Mouse (Mus musculus) spleen, adult 18-20 months (tissue): ENCODE measurements at regions not wholly inside any gene's neighbourhood (a gene's known extent, or its start where the extent isn't known, plus 50 kb on each side); places are given as distances from the start of the nearest gene placed in this dataset.

Experiments used
- DNase-seq, 2 experiments: peaks; one replicate each; pipeline ENCODE4 v3.0.0; 2022; ENCODE audit warnings: mixed read lengths in 2 of 2

DNA sequence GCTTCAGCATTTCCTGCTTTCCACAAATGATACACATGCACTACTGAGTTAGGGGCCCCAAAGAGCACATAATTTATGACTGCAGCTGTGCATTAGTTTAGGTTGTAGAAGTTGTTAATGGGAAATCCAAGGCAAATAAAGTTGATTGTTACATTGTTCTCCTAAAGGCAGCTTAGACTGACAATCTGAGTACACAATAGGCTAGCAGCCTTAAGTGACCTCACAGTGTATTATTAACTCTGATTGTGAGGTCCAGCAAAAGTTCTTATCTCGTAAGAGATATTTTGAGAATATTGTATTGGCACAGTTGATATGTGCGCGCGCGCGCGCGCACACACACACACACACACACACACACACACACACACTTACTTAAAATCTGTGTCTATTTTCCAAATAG, 70.5 kb upstream of the Yae1d1 start:
- no peak for DNase-seq

- DNase-seq, result no peak
Observed at GRCm38 (mm10) chr13:18060265-18060664, 67.1 kb upstream of the Yae1d1 start.

DNA sequence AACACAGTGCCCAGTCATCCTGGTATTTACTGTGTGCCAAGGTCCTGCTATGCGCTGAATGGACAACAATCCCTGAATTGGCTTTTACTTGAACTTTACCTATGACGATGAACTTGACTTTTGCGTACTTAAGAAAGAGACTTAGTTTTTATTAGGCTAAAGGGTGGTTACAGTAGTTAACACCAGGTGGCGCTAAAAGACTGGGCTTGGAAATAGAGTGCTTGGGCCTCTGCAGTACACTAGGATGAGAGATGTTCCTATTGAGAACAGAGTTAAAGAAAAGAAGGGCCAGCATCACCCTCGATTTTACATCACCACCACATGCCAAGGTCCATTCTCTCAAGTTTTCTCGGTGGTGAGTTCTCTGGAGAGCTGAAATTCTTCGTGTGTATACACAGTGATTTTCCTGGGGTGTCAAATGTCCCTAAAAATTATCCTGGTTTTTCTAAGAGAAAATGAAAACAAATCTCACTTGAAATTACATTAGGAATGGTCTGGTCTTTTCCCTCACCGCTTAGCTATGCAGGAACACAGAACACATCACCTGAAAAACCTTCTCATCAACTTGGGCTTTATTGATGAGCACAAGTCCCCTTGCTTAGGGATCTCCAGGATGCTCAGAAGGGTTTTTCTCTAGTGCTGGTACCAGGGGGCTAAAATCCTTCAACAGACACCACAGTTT, 64.2 kb upstream of the Yae1d1 start:
- peak in 1 of 2 experiments; percentile 9 for DNase-seq

DNA sequence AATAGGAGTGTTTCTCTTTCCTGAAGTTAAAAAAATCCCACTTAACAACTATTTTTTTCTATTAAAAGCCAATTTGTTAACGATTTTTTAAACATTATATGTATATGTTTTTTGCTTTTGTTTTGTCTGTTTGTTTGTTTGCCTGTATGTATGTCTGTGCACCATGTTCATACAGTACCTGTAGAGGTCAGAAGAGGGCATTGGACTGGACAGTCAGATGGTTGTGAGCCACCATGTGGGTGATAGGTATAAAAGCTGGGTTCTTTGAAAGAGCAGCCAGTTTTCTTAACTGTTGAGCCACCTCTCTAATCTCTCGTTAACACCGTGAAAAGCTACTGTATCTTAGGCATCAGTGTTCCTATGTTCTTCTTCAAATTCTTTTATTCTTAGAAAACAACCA, 63.7 kb upstream of the Yae1d1 start:
- no peak for DNase-seq

- DNase-seq, result no peak
Observed at GRCm38 (mm10) chr13:18043154-18043553, 50.0 kb upstream of the Yae1d1 start.
